Mouse (Mus musculus): Measurements from ENCODE around the gene Nsmce3.

The Nsmce3 gene

DNA sequence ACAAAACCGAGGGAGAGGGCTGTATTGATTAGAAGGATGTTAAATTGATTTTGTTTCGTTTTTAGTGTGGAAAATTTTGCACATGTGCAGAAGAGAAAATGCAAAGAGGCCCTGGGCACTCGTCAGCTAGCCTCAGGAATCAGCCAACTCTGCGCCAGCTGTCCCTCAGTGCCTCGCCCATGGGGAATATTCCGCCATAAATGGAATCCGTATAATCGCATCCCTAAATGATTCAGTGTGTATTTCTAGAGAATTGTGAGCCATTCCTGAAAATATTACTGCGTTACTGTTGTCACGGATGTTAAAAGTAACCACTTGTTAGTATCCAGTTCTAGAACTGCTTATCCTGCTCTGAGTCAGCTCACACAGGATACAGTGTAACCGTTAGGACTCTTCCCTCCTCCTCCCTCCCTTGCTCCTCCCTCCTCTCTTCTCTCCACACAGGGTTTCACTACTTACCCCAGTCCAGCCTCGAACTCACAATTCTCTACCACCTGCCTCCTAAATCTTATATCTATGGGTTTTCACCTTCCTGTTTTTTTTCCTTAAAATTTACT, 16.2 kb downstream of the Nsmce3 start:
- DNase-seq: peak; percentile 15

DNA sequence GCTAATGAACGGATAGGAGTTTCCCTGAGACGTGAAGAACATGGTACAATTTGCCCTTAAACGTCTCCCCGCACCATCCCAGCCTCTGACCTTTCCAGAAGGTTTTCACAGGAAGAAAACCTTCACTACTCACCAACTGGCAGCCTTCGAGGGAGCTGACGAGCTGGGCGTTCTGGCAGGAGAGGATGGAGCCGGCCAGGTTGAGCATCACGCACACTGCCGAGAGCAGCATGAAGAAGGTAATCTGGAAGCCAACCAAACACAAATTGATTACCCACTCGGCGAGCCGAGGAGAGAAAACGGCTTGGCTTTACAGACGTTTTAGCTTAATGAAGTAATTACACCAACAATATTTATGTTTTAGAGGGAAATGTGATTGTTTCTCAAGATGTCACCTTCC, 16.8 kb downstream of the Nsmce3 start:
- peak; percentile 44 for DNase-seq

DNA sequence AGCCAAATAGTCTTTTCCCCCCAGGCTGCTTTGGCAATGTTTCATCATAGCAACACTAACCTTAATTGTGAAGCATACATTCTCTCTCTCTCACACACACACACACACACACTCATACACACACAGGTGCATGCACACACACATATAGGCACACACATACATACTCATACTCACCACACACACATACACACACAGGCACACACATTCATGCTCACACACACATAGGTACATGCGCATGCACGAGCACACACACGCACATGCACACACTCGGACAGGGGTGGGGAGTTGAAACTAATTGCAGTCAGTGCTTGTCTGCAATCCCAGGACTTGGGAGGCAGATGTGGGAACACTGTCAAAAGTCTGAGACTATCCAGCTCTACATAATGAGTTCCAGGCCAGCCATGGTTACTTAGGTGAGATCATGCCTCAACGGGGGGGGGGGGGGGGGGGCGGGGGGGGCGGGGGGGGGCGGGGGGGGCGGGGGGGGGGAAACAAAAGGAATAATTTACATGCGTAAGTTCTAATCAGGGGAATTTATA, 17.3 kb downstream of the Nsmce3 start:
- DNase-seq: no peak

DNA sequence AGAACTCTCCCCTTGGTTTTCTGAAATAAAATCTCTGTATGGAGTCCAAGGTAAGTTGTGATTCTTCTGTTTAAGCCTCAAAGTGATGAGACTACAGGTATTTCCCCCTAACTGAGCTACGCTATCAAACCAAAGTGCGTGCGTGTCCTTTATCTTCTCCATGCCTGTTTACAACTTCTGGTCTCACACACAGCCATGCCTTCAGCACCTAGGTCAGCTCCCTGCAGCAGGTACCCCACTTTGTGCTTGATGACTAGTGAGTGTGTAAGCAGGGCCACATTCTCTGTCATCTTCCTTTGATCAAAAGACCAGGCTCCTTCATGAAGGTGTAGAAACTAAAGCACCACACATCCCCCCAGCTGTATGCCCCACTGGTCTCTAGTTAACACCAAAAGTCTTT, 22.0 kb downstream of the Nsmce3 start:
- DNase-seq: no peak

DNA sequence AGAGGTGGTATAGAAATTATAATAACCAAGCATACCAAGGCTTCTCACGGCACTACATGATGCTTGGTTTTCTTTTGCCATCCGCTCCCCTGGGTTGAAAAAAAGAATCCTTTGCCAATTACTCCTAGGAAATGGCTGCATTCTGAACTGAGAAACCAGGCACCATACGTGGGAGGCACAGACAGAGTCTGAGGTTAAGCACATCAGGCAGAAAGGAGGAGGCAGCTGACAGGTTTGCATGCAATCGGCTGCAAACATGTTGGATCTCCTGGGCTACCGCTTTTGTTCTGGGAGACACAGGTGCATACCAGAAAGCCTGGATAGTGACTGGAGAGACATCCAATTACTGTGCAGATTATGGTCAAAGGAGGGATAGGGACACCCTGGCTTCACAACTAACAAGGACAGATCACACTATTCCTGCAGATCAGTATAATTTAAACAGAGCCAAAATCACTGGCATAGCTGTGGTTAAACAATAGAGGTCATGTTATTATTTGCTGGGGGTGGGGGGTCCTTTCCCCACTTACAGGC, 25.4 kb downstream of the Nsmce3 start:
- no peak for DNase-seq

DNA sequence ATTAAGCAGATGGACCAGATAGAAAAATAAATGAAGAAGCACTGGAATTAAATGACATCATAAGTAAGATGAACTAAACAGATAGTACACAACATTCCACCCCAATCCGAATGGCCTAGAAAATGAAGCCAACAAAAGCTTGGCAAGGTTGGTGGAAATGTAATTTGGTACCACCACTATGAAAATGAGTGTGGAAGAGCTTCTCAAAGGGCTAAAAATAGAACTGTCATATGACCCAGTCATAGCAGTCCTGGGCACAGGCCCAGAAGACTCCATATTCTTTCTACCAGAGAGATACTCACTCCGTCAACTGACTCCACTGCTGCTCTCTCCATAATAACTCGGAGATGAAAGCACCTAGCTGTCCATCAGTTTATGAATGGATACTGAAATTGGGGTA, 26.7 kb downstream of the Nsmce3 start:
- DNase-seq: no peak

DNA sequence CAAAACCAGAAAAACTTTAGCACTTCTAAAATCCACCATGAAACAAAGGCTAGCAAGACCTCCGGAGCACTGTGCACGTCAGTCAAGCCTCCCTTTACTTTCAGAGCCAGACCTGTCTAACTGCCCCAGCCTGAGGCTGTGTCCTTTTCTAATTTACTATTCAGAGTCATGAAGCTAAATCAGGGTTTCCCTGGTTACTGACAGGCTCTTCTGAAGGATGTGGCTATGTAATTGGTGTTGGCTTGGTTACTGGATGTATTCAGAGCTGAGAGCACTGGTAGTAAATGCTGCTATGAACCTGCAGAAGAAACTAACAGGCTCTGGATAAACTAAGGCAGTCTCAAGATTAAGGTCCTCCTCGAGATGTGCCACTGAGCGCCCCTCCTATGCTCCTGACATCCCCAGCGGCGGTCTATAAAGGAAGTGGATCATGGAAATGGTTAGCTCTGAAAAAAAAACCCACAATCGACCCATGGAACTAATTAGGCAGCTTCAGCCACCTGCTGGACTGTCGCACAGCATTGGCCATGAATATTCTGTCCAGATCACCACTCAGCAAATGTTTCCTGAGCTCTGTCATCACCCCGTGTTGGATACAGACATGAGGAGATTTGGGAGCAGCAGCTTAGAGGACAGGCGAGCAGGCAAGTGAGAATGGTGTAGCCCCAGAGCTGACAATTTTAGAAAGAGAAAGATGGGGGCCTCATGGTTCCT, 31.7 kb downstream of the Nsmce3 start:
- DNase-seq: no peak

DNA sequence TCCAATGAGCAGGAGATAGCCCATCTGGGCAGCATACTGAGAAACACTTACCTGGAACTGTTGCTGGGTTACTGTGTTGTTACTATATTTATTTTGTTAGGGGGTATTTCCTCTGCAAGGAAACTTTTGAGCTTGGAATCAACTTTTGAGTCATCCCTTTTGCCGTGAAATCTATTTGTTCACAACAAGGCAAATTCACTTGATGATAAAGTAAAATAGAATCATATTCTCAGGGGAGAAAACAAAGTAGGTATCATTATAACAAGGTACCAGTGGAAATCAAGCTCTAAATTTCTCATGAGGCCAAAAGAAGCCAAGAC, 32.3 kb downstream of the Nsmce3 start:
- no peak for DNase-seq

DNA sequence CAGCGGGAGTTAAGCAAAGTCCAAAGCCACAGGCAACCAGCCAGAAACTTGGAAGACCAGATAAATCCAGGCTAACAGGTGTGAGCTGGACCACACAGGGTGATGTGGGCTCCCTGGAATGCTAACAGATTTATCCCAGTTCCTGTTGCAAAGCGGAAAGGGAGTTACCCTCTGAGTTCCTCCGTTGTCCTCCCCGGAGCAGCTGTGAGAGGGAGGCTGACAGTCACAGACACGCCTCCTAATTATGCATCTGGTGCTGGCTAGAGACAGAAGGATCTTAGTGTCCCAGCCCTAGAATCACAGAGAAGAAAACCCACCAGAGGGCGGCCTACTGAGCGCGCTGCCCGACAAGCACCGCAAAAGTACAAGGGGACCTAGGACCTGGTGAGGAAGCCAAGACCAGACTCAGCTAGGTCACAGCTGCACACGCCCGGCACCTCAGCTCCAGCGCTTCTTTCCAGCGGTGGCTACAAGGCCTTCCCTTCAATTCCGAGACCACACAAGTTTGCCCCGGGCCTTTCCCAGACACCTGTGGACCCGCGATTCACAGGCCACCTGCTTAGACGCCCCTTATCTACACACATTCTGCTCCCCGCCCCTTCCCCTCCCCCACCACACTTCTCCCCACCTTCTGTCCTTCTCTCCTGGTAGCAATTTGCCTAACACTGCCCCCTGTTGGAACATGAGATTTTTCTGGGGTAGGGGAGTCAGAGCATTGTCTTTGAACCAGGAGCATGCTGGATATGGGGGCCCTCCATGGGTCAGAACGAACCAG, 32.8 kb downstream of the Nsmce3 start:
- peak; percentile 10 for DNase-seq

DNA sequence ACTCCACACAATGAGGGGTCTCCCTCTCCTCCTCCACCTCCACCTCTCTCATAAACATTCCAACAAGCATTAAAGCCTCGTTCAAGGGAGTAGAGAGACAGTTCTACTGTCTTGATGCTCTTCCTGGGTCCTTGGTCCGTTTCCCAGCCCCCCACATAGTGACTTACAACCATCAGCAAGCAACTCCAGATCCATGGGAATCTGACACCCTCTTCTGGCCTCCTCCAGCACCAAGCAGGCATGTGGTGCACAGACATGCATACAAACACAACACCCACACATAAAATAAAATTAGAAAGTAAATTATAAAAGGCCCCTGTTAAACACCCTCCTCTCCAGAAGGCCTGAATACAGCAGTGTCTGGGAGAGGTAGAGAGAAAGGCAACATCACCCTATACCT, 33.5 kb downstream of the Nsmce3 start:
- no peak for DNase-seq

DNA sequence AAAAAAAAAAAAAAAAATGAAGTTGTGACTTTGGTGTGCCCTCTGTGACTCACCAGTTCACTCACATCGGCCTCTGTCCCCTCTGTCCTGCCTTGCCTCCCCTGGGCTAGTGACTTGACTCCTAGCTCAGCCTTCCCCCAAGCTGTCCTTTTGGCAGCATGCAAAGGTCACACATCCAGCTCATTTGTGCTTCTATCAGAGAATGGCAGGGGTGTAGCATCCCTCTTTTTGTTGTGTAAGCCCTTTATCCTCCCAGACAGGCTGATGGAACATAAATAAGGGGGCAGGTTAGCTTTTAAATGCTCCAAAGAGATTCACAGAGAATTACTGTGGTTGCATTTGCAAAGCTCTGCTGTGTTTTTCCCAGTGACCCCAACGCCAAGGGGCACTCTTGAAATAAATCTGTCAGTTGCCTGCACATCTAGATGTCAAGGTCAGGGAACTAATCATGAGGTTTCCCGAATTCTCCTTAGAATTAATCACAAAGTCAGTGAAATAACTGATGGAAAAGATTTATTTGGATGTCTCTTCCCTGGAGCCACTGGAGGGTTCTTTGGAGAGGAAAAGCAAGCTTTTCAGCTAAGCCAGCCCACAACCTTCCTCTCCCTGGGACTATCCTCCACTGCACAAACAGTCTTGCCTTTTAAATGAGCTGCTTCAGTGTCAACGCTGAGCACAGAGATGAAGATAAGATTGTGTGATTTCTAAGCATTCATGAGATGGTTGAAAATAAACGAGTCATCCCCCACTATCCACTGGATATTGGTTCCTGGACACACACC, 42.4 kb downstream of the Nsmce3 start:
- no peak for DNase-seq

DNA sequence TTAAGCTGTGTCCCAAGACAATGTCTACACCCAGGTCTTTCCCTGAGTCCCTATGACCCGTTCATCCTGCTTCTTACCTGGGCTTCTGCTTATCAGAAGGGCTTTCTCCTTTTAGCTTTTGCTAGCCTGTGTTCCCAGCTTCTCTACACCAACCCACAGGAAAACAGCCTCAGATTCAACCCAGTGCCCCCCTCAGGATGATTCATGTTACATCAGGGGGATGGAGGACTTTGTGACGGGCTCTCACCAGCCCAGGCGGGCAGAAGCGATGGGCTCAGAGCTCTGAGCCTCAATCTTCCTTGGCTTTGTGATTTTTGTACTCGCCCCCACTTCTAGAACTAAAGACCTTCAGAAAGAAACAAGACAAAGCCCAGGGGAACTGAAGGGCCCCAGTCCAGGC, 51.7 kb downstream of the Nsmce3 start:
- no peak for DNase-seq

DNA sequence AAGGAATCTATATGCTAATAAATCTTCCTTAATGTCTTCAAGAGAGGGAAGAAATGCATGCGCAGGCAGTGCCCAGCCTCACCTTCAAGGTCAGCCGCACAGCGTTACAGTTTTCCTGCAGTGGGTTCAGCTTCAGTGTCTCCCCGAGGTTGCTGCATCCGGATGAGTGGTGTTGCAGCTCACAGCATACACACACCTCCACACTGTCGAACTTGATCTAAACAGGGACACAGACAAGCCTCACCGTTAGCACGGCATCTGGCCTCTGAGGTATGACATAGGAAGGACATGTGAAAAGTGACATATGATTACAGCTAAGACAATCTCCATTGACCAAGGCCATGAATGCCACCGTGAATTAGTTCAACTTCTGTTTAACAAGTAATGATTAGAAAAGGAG, 53.1 kb downstream of the Nsmce3 start:
- no peak for DNase-seq
